Mouse (Mus musculus) thymus, postnatal 14 days (tissue): Measurements from ENCODE around the gene Mtif2.
A peak's percentile ranks its signal among the peaks of the same experiment; 100 is the strongest.

Source experiments
- DNase-seq: peaks from one replicate; pipeline ENCODE4 v3.0.0; 2021

The Mtif2 gene

DNA sequence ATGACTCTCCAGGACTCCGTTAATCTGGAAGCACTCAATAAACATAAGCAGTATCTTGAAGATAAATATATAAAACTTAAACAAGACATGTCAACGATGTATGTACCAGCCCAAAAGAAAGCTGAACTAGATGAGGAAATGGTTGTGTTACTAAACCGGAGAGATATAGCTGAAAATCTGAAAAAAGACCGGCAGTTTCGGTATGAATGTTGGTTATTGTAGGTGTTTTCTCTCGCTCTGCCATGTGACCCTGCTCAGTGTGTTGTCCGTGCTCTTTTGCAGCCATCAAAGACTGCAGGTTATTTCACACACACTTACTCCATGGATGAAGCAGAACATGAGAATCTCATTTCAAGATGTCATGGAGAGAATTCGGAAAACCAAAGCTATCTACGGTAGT, 34.2 kb downstream of the Mtif2 start:
- DNase-seq = no peak

GRCm38 (mm10) chr11:29560990-29561389, 34.8 kb downstream of the Mtif2 start:
- no peak for DNase-seq

GRCm38 (mm10) chr11:29563406-29563805, 37.2 kb downstream of the Mtif2 start:
- DNase-seq = no peak

DNA sequence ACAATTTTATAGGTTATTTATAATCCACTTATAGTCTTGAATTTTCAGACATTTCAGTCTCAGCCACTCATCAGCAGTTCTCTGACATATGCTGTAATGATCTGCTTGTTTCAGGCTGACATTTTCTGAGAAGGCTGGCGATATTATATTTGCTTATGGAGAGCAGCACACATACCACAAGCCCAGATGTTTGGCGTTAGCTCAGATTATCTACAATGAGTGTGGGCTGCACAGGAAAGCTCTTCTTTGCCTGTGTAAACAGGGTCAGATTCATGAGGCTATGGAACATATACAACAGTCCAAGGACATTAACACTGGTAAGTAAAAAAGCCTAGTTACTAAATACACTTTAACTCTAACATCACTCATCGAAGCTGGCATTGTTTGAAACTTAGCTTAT, 45.3 kb downstream of the Mtif2 start:
- DNase-seq = no peak

DNA sequence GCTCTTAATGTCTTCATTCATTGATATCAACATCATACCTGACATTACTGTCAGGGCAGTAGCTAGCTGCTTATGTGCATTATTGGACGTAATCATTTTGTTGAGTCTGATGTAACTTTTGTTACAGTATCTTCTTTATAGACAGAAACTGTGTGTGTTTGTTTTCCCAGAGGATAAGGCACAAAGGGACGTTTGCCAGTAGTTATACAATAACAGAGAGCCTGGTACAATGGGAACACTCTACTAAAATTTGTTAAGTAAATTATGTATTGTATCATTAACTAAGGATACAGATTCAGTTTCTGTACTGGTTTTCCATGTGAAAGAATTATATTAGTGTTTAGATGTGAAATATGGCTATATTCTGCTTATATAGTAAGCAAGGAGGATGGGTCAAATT, 46.4 kb downstream of the Mtif2 start:
- no peak for DNase-seq

- DNase-seq = peak; percentile 15
Observed at GRCm38 (mm10) chr11:29579610-29580009, 53.4 kb downstream of the Mtif2 start.
